Mouse (Mus musculus): ENCODE data around the gene Slc38a1.

DNA sequence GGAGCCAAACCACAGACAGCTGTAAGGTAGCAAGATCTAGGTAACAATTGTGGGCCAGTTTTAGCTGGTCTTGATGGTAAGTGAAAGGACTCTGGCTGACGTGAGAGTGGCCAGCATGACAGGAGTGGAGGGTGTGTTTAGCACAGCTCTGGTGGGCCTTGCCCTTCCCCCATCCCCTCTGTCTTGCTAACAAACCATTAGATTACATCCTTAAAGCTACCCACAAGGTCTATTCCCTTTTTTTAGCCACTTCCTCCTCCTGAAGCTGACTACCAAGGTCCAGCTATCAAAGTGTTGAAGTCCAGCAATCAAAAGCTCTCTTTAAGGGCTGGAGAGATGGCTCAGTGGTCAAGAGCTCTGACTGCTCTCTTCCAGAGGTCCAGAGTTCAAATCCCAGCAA is 78.9 kb downstream of the Slc38a1 start:
- TF ChIP-seq CTCF (IDR thresholded peaks at IDR 0.05; ENCODE audit: low read depth) (no peak), EP300 (IDR thresholded peaks at IDR 0.05; ENCODE audit: low read depth) (no peak)

Data from heart, postnatal 0 days (tissue).